Mouse (Mus musculus) CD4-positive, CD25-positive, alpha-beta regulatory T cell, adult 2 months (primary cell): ENCODE results near the gene Ubl4b.

Experiments
- DNase-seq: peaks from one replicate; pipeline ENCODE4 v3.0.0-alpha.2; 2012; ENCODE audit warnings: low read depth, low spot score

The Ubl4b gene

GRCm38 (mm10) chr3:107568721-107569120 lies 13.8 kb upstream of the Ubl4b start:
- DNase-seq = no peak

GRCm38 (mm10) chr3:107567766-107568165 lies 12.9 kb upstream of the Ubl4b start:
- no peak for DNase-seq

- DNase-seq = no peak
Measured at GRCm38 (mm10) chr3:107565331-107565730, 10.5 kb upstream of the Ubl4b start.

- no peak for DNase-seq
Measured at GRCm38 (mm10) chr3:107563880-107564279, 9.0 kb upstream of the Ubl4b start.

DNA sequence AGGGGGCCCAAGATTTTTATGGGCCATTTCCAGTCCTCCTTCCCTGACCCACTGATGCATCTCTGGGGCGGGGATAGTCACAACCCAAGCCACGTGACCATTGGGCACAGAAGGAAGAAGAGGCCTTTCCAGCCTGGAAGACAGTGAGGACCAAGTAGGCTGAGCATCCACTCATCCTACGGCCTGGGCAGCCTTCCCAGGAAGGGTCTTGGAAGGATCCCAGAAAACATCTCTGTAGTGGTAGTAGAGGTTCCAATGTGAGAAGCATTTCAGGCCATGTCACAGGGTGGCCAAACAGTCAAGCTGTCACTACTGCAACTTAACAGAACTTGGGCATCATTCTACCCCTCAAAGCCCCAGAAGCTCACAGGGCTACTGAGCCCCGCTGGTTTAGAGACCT lies 7.7 kb upstream of the Ubl4b start:
- DNase-seq = no peak

DNA sequence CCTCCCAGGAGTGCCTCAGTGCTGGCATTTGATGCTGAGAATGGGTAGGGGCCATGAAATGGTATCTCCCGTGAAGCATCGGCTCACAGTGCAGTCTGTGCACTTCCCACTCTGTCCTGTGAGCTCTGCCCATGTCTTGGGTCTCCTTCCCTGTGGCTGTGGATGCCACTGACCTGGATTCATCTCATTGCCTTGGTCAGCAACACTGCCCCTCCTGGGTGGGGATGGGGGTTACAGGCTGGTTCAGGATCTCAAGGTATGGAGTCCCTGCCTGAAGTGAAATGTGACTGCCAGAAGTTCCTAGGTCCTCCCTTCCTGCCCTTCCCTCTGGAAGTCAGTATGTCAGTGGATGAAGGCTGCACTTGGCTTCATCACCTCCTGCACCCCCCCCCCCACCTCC lies 7.2 kb upstream of the Ubl4b start:
- DNase-seq = no peak

GRCm38 (mm10) chr3:107559183-107559582 lies 4.3 kb upstream of the Ubl4b start:
- peak; percentile 46 for DNase-seq

DNA sequence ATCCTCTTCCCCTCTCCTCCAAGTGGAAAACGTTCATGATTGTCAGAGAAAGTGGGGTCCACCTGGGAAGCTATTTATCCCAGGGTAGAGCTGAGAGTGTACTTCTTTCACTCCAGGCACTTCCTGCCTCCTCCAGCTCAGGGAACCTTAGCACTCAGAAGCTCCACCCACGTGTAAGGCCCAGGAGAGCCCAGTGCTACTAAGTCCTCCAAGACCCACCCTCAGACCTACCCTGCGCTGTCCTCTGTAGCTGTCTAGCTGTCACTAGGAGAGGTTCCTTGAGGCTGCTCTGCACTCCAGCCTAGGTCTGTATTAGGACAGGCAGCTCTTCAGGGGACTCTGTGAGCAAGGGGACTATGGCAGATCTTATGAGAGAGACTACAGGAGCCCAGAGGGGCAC lies 3.9 kb upstream of the Ubl4b start:
- no peak for DNase-seq

GRCm38 (mm10) chr3:107550409-107551049 lies 4.3 kb downstream of the Ubl4b start:
- DNase-seq = peak; percentile 53

- no peak for DNase-seq
Measured at GRCm38 (mm10) chr3:107546956-107547355, 7.9 kb downstream of the Ubl4b start.

DNA sequence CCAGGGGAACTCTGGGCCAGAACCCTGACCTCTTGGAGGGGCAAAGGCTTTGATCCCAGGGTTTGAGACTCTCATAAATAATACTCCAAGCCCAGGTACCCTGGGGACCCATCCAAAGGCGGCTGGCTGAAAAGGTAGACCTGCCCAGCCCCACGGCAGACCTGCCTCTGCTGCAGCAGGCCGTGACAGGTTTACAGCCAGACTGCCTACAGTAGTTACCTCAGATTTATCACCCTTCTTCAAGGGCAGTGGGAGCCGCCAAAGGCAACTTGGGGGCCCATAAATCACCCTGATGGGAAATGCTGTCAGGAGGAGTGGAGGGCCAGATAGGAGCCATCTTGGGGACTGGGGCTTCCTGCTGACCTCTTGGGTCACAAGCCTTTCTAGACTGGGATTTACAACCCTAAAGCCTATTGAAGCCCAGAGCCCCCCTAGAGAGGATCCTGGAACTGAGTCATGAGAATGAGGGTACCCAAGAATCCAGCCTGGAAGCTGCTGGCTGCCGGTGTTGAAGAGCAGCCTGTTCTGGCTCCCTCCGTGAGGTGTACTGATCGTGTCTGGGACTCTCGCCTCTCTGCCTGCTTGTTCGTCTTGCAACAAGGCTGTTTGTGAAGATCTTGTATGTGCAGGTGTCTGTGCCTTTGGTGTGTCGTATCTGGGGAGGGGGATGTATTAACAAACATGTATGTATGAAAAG lies 9.0 kb downstream of the Ubl4b start:
- DNase-seq = no peak

GRCm38 (mm10) chr3:107545278-107545677 lies 9.6 kb downstream of the Ubl4b start:
- DNase-seq = no peak

- no peak for DNase-seq
Measured at GRCm38 (mm10) chr3:107543158-107544080, 11.5 kb downstream of the Ubl4b start.

GRCm38 (mm10) chr3:107542584-107542983 lies 12.3 kb downstream of the Ubl4b start:
- no peak for DNase-seq

- no peak for DNase-seq
Measured at GRCm38 (mm10) chr3:107537504-107537889, 17.4 kb downstream of the Ubl4b start.

DNA sequence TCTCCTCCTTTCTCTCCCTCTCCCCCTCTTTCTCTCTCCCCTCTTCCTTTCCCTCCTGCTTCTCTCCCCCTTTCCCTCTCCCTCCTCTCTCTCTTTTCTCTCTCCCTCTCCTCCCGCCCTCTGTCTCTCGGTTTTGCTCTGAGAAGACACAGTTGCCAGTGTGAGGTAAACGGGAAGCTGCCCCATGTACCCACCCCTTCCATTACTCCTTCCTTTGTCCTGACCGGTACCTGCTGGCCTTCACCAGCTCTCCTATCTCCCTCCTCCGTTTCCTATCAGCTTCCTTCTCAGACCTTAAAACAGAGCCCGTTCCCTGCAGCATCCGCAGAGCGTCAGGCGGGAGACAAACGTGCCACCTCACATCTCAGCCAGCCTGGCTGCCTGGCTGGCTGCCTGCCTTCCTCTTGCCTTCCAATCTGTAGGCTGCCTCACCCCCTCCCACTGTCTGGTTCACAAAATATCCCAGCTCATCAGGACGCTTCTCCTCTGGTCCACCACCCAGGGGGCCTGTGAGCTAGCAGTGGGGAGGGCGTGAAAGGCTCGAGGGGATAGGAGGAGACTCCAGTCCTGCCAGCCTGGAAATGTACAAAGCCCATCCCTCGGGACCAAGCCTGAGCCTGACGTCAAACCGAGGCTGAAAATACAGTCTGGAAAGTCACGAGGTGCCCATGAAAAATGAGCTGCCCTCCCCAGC lies 17.9 kb downstream of the Ubl4b start:
- DNase-seq = no peak

DNA sequence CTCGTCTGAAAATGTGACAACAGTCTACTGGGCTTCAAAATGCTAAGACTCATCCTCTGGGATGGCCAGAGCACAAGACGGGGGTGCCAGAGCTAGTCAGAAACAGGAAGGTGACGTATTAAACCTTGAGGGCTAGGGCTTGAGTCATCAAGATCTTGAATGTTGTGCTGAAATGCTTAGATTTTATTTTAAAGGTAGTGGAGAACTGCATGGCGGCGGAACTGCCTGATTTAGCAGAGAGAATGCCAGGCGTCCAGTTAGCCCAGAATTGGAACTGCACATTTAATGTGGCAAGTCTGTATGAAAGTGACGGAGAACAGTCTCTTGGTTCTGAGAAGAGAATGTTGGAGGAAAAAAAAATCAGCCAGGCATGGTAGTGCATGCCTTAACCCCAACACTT lies 19.9 kb downstream of the Ubl4b start:
- DNase-seq = no peak

DNA sequence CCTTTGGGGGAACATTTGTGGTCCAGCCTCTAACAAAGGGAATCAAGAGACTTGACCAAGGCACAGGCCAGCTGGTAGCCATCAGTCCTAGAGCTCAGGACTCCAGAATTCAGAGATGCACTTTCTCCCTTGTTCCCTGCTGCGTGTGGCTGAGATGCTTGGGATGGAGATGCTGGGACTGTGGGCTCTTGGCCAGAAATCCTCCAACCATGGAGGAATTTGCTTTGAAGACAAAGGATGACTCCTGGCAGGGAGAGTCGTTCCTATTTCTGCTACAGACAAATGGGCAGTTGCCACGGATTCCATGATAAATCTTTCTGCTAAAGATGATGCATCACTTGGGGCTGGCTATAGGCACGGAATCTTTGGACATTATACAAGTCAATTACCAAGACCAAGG lies 21.3 kb downstream of the Ubl4b start:
- DNase-seq = no peak

GRCm38 (mm10) chr3:107530581-107530980 lies 24.3 kb downstream of the Ubl4b start:
- DNase-seq = no peak

DNA sequence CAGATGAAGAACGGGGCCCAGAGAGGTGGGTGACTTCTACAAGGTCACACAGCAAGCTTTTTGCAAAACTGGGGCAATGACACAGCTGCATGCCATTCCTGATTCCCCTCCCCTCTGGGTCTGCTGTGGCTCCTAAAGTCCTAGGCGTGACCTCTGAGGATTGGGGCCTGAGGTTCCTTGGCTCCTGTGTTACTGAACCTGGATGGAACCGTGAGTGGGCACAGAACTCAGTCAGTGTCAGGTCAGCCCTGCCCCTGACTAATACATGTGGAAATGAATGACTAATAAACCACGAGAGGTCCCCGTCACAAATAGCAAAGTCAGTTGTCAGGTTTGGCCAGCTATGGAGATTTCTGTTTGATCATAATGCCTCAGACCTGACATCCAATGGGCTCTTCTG lies 25.7 kb downstream of the Ubl4b start:
- DNase-seq = no peak

- no peak for DNase-seq
Measured at GRCm38 (mm10) chr3:107528401-107529118, 26.3 kb downstream of the Ubl4b start.
